Mouse (Mus musculus) forebrain, embryonic 12.5 days (tissue): ENCODE measurements around the gene Catip. TPM values are rescaled to one million over a fixed set of nuclear protein-coding genes. Genes with fewer than 3 reads are reported as not detected.

Source experiments
- ATAC-seq: fragments of 200-750 bp; cut with Nextera tagmentation; 2 replicates; pipeline ENCODE4 v1.8.0; 2017; ENCODE audit warnings: moderate TSS enrichment; ENCODE audit not compliant: low FRiP score
- H3K27ac ChIP-seq: fragments of 300-500 bp; sonication (generic); 2 replicates; pipeline ENCODE4 v1.5.1; 2016; ENCODE audit warnings: mild to moderate bottlenecking
- H3K27me3 ChIP-seq: fragments of 300-500 bp; sonication (generic); 2 replicates; pipeline ENCODE4 v1.6.1; 2016; ENCODE audit warnings: mild to moderate bottlenecking
- H3K36me3 ChIP-seq: fragments of 300-500 bp; sonication (generic); replicated peaks from 2 replicates; pipeline ENCODE4 v1.6.1; 2016; ENCODE audit warnings: mild to moderate bottlenecking
- H3K4me1 ChIP-seq: fragments of 300-500 bp; sonication (generic); 2 replicates; pipeline ENCODE4 v1.6.1; 2016
- H3K4me2 ChIP-seq: fragments of 300-500 bp; sonication (generic); 2 replicates; pipeline ENCODE4 v1.6.1; 2016; ENCODE audit warnings: mild to moderate bottlenecking, moderate library complexity
- H3K4me3 ChIP-seq: fragments of 300-500 bp; sonication (generic); replicated peaks from 2 replicates; pipeline ENCODE4 v1.5.1; 2016; ENCODE audit warnings: mild to moderate bottlenecking
- H3K9ac ChIP-seq: fragments of 300-500 bp; sonication (generic); 2 replicates; pipeline ENCODE4 v1.6.1; 2016; ENCODE audit warnings: mild to moderate bottlenecking
- H3K9me3 ChIP-seq: fragments of 300-500 bp; sonication (generic); 2 replicates; pipeline ENCODE4 v1.6.1; 2016
- WGBS: fragments of 180-500 bp; shearing (Covaris S2); methylation state at CpG from one replicate; pipeline ENCODE4 v1.1.7; 2016; 5-methylcytosine and 5-hydroxymethylcytosine counted together
- polyA plus RNA-seq: library from polyadenylated mRNA; unstranded; fragments of >200 nt; fragmentation: Nextera tagmentation; extraction: Ambion mirVana; gene quantifications from 2 replicates; pipeline ENCODE4 v1.2.1, GENCODE M21; 2016

Gene Catip
- polyA plus RNA-seq, 1 experiment from 2014 or later = 0.60 TPM

- WGBS = 90% methylated on average over 13 of the region's 13 CpGs
- Histone ChIP-seq H3K36me3 (peaks cover 35% of the 10 kb centered on the region), H3K27ac (no peak overlapping the region), H3K4me3 (no peak overlapping the region), H3K4me2 (no peak overlapping the region), H3K27me3 (no peaks in the 10 kb centered on the region), H3K9me3 (no peaks in the 10 kb centered on the region), H3K4me1 (no peaks in the 10 kb centered on the region), H3K9ac (no peak overlapping the region)
- ATAC-seq = no peak
These were observed 10.6 kb upstream of the Catip start for GRCm38 (mm10) chr1:74351185-74351769.

- Histone ChIP-seq H3K9ac (no peak overlapping the region), H3K27me3 (no peaks in the 10 kb centered on the region), H3K9me3 (no peaks in the 10 kb centered on the region), H3K4me2 (no peak overlapping the region), H3K36me3 (peaks cover 35% of the 10 kb centered on the region), H3K27ac (no peak overlapping the region), H3K4me3 (no peak overlapping the region), H3K4me1 (no peaks in the 10 kb centered on the region)
- 80% methylated on average over 5 of the region's 5 CpGs for WGBS
- ATAC-seq = no peak
These were observed 9.3 kb upstream of the Catip start for GRCm38 (mm10) chr1:74352532-74353096.

GRCm38 (mm10) chr1:74353453-74354229 lies 8.3 kb upstream of the Catip start:
- Histone ChIP-seq H3K4me3 (no peak overlapping the region), H3K9me3 (no peaks in the 10 kb centered on the region), H3K27ac (no peak overlapping the region), H3K27me3 (no peaks in the 10 kb centered on the region), H3K36me3 (peaks cover 35% of the 10 kb centered on the region), H3K9ac (no peak overlapping the region), H3K4me2 (no peak overlapping the region), H3K4me1 (no peaks in the 10 kb centered on the region)
- WGBS = 90% methylated on average over 9 of the region's 9 CpGs
- no peak for ATAC-seq

- no peak for ATAC-seq
- Histone ChIP-seq H3K9ac (no peak overlapping the region), H3K4me2 (no peak overlapping the region), H3K27ac (no peak overlapping the region), H3K4me3 (no peak overlapping the region), H3K4me1 (peaks cover 3% of the 10 kb centered on the region), H3K9me3 (no peaks in the 10 kb centered on the region), H3K36me3 (peaks cover 9% of the 10 kb centered on the region), H3K27me3 (no peaks in the 10 kb centered on the region)
These were observed 4.4 kb upstream of the Catip start for GRCm38 (mm10) chr1:74357531-74357930.

GRCm38 (mm10) chr1:74359952-74360517 lies 1.9 kb upstream of the Catip start:
- Histone ChIP-seq H3K4me2 (no peak overlapping the region), H3K27ac (no peak overlapping the region)
- whole genome bisulfite sequencing = 89% methylated on average over 5 of the region's 5 CpGs

GRCm38 (mm10) chr1:74362325-74363229 lies 669 bp downstream of the Catip start:
- Histone ChIP-seq H3K27me3 (peaks cover 6% of the 10 kb centered on the region), H3K9ac (no peak overlapping the region), H3K4me3 (no peak overlapping the region), H3K4me2 (no peak overlapping the region), H3K36me3 (no peaks in the 10 kb centered on the region), H3K27ac (no peak overlapping the region), H3K9me3 (no peaks in the 10 kb centered on the region), H3K4me1 (peaks cover 3% of the 10 kb centered on the region)
- ATAC-seq = no peak
- WGBS = 72% methylated on average over 17 of the region's 17 CpGs

More at GRCm38 (mm10) chr1:74359952-74360517, 1.9 kb upstream of the Catip start:
- Histone ChIP-seq H3K27me3 (no peaks in the 10 kb centered on the region), H3K36me3 (no peaks in the 10 kb centered on the region), H3K4me3 (no peak overlapping the region), H3K4me1 (peaks cover 3% of the 10 kb centered on the region), H3K9ac (no peak overlapping the region), H3K9me3 (no peaks in the 10 kb centered on the region)
- ATAC-seq = no peak

GRCm38 (mm10) chr1:74363437-74363836 lies 1.5 kb downstream of the Catip start:
- Histone ChIP-seq H3K27me3 (peaks cover 10% of the 10 kb centered on the region), H3K36me3 (no peaks in the 10 kb centered on the region), H3K4me2 (no peak overlapping the region), H3K9ac (no peak overlapping the region), H3K4me3 (no peak overlapping the region), H3K4me1 (peaks cover 9% of the 10 kb centered on the region), H3K27ac (no peak overlapping the region), H3K9me3 (no peaks in the 10 kb centered on the region)
- 77% methylated on average over 5 of the region's 5 CpGs for WGBS
- no peak for ATAC-seq

GRCm38 (mm10) chr1:74364270-74364669 lies 2.4 kb downstream of the Catip start:
- Histone ChIP-seq H3K27ac (no peak overlapping the region), H3K4me2 (no peak overlapping the region), H3K4me3 (no peak overlapping the region), H3K36me3 (no peaks in the 10 kb centered on the region), H3K9ac (no peak overlapping the region), H3K27me3 (peaks cover 10% of the 10 kb centered on the region), H3K9me3 (no peaks in the 10 kb centered on the region), H3K4me1 (peaks cover 9% of the 10 kb centered on the region)
- 82% methylated on average over 8 of the region's 8 CpGs for WGBS
- ATAC-seq = no peak

GRCm38 (mm10) chr1:74367886-74368645 lies 6.2 kb downstream of the Catip start:
- H3K9me3 ChIP-seq = no peaks in the 10 kb centered on the region
- no peaks in the 10 kb centered on the region for H3K36me3 ChIP-seq
- peak overlapping the region; percentile 54 for H3K4me2 ChIP-seq
- 0 out of 2 replicates have a peak, but pooled peaks have one; percentile 20 for ATAC-seq
- peak overlapping the region; percentile 24 for H3K4me3 ChIP-seq
- H3K4me1 ChIP-seq = peaks cover 5% of the 10 kb centered on the region
- H3K27me3 ChIP-seq = peaks cover 10% of the 10 kb centered on the region
- H3K9ac ChIP-seq = peak overlapping the region; percentile 44
- H3K27ac ChIP-seq = no peak overlapping the region
- 22% methylated on average over 34 of the region's 34 CpGs for WGBS

- ATAC-seq = no peak
- WGBS = 59% methylated on average over 4 of the region's 4 CpGs
- Histone ChIP-seq H3K4me3 (no peak overlapping the region), H3K4me2 (no peak overlapping the region), H3K27me3 (peaks cover 10% of the 10 kb centered on the region), H3K4me1 (peaks cover 5% of the 10 kb centered on the region), H3K27ac (no peak overlapping the region), H3K36me3 (no peaks in the 10 kb centered on the region), H3K9ac (no peak overlapping the region), H3K9me3 (no peaks in the 10 kb centered on the region)
These were observed 8.1 kb downstream of the Catip start for GRCm38 (mm10) chr1:74370040-74370439.

GRCm38 (mm10) chr1:74373372-74373771 lies 11.5 kb downstream of the Catip start:
- no peak for ATAC-seq
- peaks cover under 1% of the 10 kb centered on the region for H3K4me1 ChIP-seq
- H3K36me3 ChIP-seq = no peaks in the 10 kb centered on the region
- H3K27ac ChIP-seq = no peak overlapping the region
- H3K27me3 ChIP-seq = no peaks in the 10 kb centered on the region
- 85% methylated on average over 4 of the region's 4 CpGs for WGBS
- H3K9ac ChIP-seq = no peak overlapping the region
- H3K4me2 ChIP-seq = no peak overlapping the region
- H3K9me3 ChIP-seq = no peaks in the 10 kb centered on the region
- H3K4me3 ChIP-seq = no peak overlapping the region
